Mouse (Mus musculus): ENCODE results near the gene Olfr1199. TPM values are rescaled to one million over a fixed set of nuclear protein-coding genes. Genes with fewer than 3 reads are reported as not detected.

Gene Olfr1199
- polyA plus RNA-seq (2015; fragmentation: Nextera tagmentation; extraction: Ambion mirVana) = not detected in 2 replicates

GRCm38 (mm10) chr2:88760369-88760768 is at the start of gene Olfr1199:
Gene Olfr1199 (minus strand): TSS chr2:88760469.
- Histone ChIP-seq H3K4me2 (no peak within 1 kb of the TSS), H3K4me1 (replicated peaks) (no peaks in the 10 kb centered on the region), H3K9ac (no peak within 1 kb of the TSS), H3K27ac (replicated peaks) (no peak within 1 kb of the TSS), H3K4me3 (replicated peaks) (no peak within 1 kb of the TSS), H3K9me3 (replicated peaks) (no peaks in the 10 kb centered on the region), H3K36me3 (replicated peaks) (no peaks in the 10 kb centered on the region), H3K27me3 (no peaks in the 10 kb centered on the region)
- ATAC-seq (ENCODE audit: insufficient read depth) = no peak
- 69% methylated on average over 2 of the region's 2 CpGs for WGBS (ENCODE audit: insufficient replicate concordance)

GRCm38 (mm10) chr2:88792736-88793135 is 32.5 kb upstream of the Olfr1199 start, which contains the start of gene Olfr1201:
Gene Olfr1201 (plus strand): TSS chr2:88793036.
- Histone ChIP-seq H3K36me3 (replicated peaks) (no peaks in the 10 kb centered on the region), H3K27me3 (no peaks in the 10 kb centered on the region), H3K4me3 (replicated peaks) (no peak within 1 kb of the TSS), H3K4me2 (no peak within 1 kb of the TSS), H3K4me1 (replicated peaks) (no peaks in the 10 kb centered on the region), H3K9ac (no peak within 1 kb of the TSS), H3K9me3 (replicated peaks) (no peaks in the 10 kb centered on the region), H3K27ac (replicated peaks) (no peak within 1 kb of the TSS)
- no peak for ATAC-seq (ENCODE audit: insufficient read depth)
- WGBS (ENCODE audit: insufficient replicate concordance) = 64% methylated on average over 6 of the region's 6 CpGs

- Histone ChIP-seq H3K27ac (replicated peaks) (no peak within 1 kb of the TSS), H3K4me3 (replicated peaks) (no peak within 1 kb of the TSS), H3K27me3 (no peaks in the 10 kb centered on the region), H3K4me2 (no peak within 1 kb of the TSS), H3K4me1 (replicated peaks) (no peaks in the 10 kb centered on the region), H3K9me3 (replicated peaks) (no peaks in the 10 kb centered on the region), H3K36me3 (replicated peaks) (no peaks in the 10 kb centered on the region), H3K9ac (no peak within 1 kb of the TSS)
- WGBS (ENCODE audit: insufficient replicate concordance) = 52% methylated on average over 2 of the region's 2 CpGs
- ATAC-seq (ENCODE audit: insufficient read depth) = no peak
These were observed 10.1 kb upstream of the Olfr1199 start, which contains the start of gene Olfr1200 for GRCm38 (mm10) chr2:88770388-88770787. Gene Olfr1200 (minus strand): TSS chr2:88770488.

- Histone ChIP-seq H3K9ac (no peak within 1 kb of the TSS), H3K27ac (replicated peaks) (no peak within 1 kb of the TSS), H3K36me3 (replicated peaks) (no peaks in the 10 kb centered on the region), H3K4me1 (replicated peaks) (no peaks in the 10 kb centered on the region), H3K4me2 (no peak within 1 kb of the TSS), H3K9me3 (replicated peaks) (no peaks in the 10 kb centered on the region), H3K4me3 (replicated peaks) (no peak within 1 kb of the TSS), H3K27me3 (no peaks in the 10 kb centered on the region)
- WGBS (ENCODE audit: insufficient replicate concordance) = 56% methylated on average over 2 of the region's 2 CpGs
- no peak for ATAC-seq (ENCODE audit: insufficient read depth)
These were observed 9.0 kb downstream of the Olfr1199 start, which contains the start of gene Olfr1198 for GRCm38 (mm10) chr2:88751270-88751669. Gene Olfr1198 (minus strand): TSS chr2:88751370.

GRCm38 (mm10) chr2:88743379-88743778 is 16.9 kb downstream of the Olfr1199 start:
- Histone ChIP-seq H3K36me3 (replicated peaks) (no peaks in the 10 kb centered on the region), H3K27ac (replicated peaks) (no peak overlapping the region), H3K4me3 (replicated peaks) (no peak overlapping the region), H3K27me3 (no peaks in the 10 kb centered on the region), H3K4me1 (replicated peaks) (no peaks in the 10 kb centered on the region), H3K4me2 (no peak overlapping the region), H3K9me3 (replicated peaks) (no peaks in the 10 kb centered on the region), H3K9ac (no peak overlapping the region)
- no peak for ATAC-seq (ENCODE audit: insufficient read depth)
- 55% methylated on average over 3 of the region's 3 CpGs for WGBS (ENCODE audit: insufficient replicate concordance)

- ATAC-seq (ENCODE audit: insufficient read depth) = no peak
- H3K27me3 ChIP-seq = no peaks in the 10 kb centered on the region
- no peaks in the 10 kb centered on the region for H3K36me3 ChIP-seq (replicated peaks)
- whole genome bisulfite sequencing (ENCODE audit: insufficient replicate concordance) = 58% methylated on average over 1 of the region's 1 CpGs
- H3K4me2 ChIP-seq = no peak within 1 kb of the TSS
- H3K9ac ChIP-seq = no peak within 1 kb of the TSS
- no peak within 1 kb of the TSS for H3K4me3 ChIP-seq (replicated peaks)
- H3K9me3 ChIP-seq (replicated peaks) = no peaks in the 10 kb centered on the region
- no peaks in the 10 kb centered on the region for H3K4me1 ChIP-seq (replicated peaks)
- H3K27ac ChIP-seq (replicated peaks) = no peak within 1 kb of the TSS
These were observed 28.0 kb downstream of the Olfr1199 start, which contains the start of gene Olfr1197 for GRCm38 (mm10) chr2:88732266-88732665. Gene Olfr1197 (minus strand): TSS chr2:88732366.

GRCm38 (mm10) chr2:88704497-88704896 is 55.8 kb downstream of the Olfr1199 start, which contains the start of gene Olfr1196:
Gene Olfr1196 (minus strand): TSS chr2:88704597.
- no peaks in the 10 kb centered on the region for H3K4me1 ChIP-seq (replicated peaks)
- no peak for ATAC-seq (ENCODE audit: insufficient read depth)
- no peak within 1 kb of the TSS for H3K27ac ChIP-seq (replicated peaks)
- H3K36me3 ChIP-seq (replicated peaks) = no peaks in the 10 kb centered on the region
- no peaks in the 10 kb centered on the region for H3K9me3 ChIP-seq (replicated peaks)
- H3K9ac ChIP-seq = no peak within 1 kb of the TSS
- no peak within 1 kb of the TSS for H3K4me3 ChIP-seq (replicated peaks)
- no peaks in the 10 kb centered on the region for H3K27me3 ChIP-seq
- WGBS (ENCODE audit: insufficient replicate concordance) = 64% methylated on average over 2 of the region's 2 CpGs
- no peak within 1 kb of the TSS for H3K4me2 ChIP-seq

Other genes with a start within 250 kb of the Olfr1199 start
- gene Olfr1186, start 241.9 kb downstream of the Olfr1199 start, polyA plus RNA-seq (2015; fragmentation: Nextera tagmentation; extraction: Ambion mirVana) = not detected in 2 replicates
- not detected in 2 replicates for gene Olfr1188, start 203.5 kb downstream of the Olfr1199 start, polyA plus RNA-seq (2015; fragmentation: Nextera tagmentation; extraction: Ambion mirVana)
- gene Olfr1189, start 174.0 kb downstream of the Olfr1199 start, polyA plus RNA-seq (2015; fragmentation: Nextera tagmentation; extraction: Ambion mirVana) = not detected in 2 replicates
- gene Olfr1191-ps1, start 119.9 kb downstream of the Olfr1199 start, polyA plus RNA-seq (2015; fragmentation: Nextera tagmentation; extraction: Ambion mirVana) = not detected in 2 replicates
- gene Olfr1192-ps1, start 112.0 kb downstream of the Olfr1199 start, polyA plus RNA-seq (2015; fragmentation: Nextera tagmentation; extraction: Ambion mirVana) = not detected in 2 replicates
- gene Olfr1193, start 84.8 kb downstream of the Olfr1199 start, polyA plus RNA-seq (2015; fragmentation: Nextera tagmentation; extraction: Ambion mirVana) = not detected in 2 replicates
- not detected in 2 replicates for gene Olfr1195, start 71.3 kb downstream of the Olfr1199 start, polyA plus RNA-seq (2015; fragmentation: Nextera tagmentation; extraction: Ambion mirVana)
- not detected in 2 replicates for gene Olfr1196, start 55.9 kb downstream of the Olfr1199 start, polyA plus RNA-seq (2015; fragmentation: Nextera tagmentation; extraction: Ambion mirVana)
- gene Olfr1197, start 28.1 kb downstream of the Olfr1199 start, polyA plus RNA-seq (2015; fragmentation: Nextera tagmentation; extraction: Ambion mirVana) = not detected in 2 replicates
- not detected in 2 replicates for gene Olfr1198, start 9.1 kb downstream of the Olfr1199 start, polyA plus RNA-seq (2015; fragmentation: Nextera tagmentation; extraction: Ambion mirVana)
- gene Olfr1200, start 10.0 kb upstream of the Olfr1199 start, polyA plus RNA-seq (2015; fragmentation: Nextera tagmentation; extraction: Ambion mirVana) = not detected in 2 replicates
- not detected in 2 replicates for gene Olfr1201, start 32.6 kb upstream of the Olfr1199 start, polyA plus RNA-seq (2015; fragmentation: Nextera tagmentation; extraction: Ambion mirVana)
- gene Olfr1202, start 54.0 kb upstream of the Olfr1199 start, polyA plus RNA-seq (2015; fragmentation: Nextera tagmentation; extraction: Ambion mirVana) = not detected in 2 replicates
- gene Olfr1205, start 69.3 kb upstream of the Olfr1199 start, polyA plus RNA-seq (2015; fragmentation: Nextera tagmentation; extraction: Ambion mirVana) = not detected in 2 replicates
- not detected in 2 replicates for gene Olfr1204, start 88.8 kb upstream of the Olfr1199 start, polyA plus RNA-seq (2015; fragmentation: Nextera tagmentation; extraction: Ambion mirVana)
- gene Olfr1206, start 102.8 kb upstream of the Olfr1199 start, polyA plus RNA-seq (2015; fragmentation: Nextera tagmentation; extraction: Ambion mirVana) = not detected in 2 replicates
- not detected in 2 replicates for gene Olfr1208, start 141.8 kb upstream of the Olfr1199 start, polyA plus RNA-seq (2015; fragmentation: Nextera tagmentation; extraction: Ambion mirVana)
- not detected in 2 replicates for gene Olfr1209, start 154.7 kb upstream of the Olfr1199 start, polyA plus RNA-seq (2015; fragmentation: Nextera tagmentation; extraction: Ambion mirVana)
- not detected in 2 replicates for gene Olfr1211, start 177.6 kb upstream of the Olfr1199 start, polyA plus RNA-seq (2015; fragmentation: Nextera tagmentation; extraction: Ambion mirVana)
- not detected in 2 replicates for gene Olfr1212, start 193.5 kb upstream of the Olfr1199 start, polyA plus RNA-seq (2015; fragmentation: Nextera tagmentation; extraction: Ambion mirVana)
- not detected in 2 replicates for gene Gm13762, start 219.8 kb upstream of the Olfr1199 start, polyA plus RNA-seq (2015; fragmentation: Nextera tagmentation; extraction: Ambion mirVana)
- not detected in 2 replicates for gene Olfr1214, start 232.2 kb upstream of the Olfr1199 start, polyA plus RNA-seq (2015; fragmentation: Nextera tagmentation; extraction: Ambion mirVana)
- not detected in 2 replicates for gene Olfr1215, start 246.5 kb upstream of the Olfr1199 start, polyA plus RNA-seq (2015; fragmentation: Nextera tagmentation; extraction: Ambion mirVana)